Mouse (Mus musculus) c-Kit-negative CD71-positive TER-119-positive erythroid progenitor cells, embryonic 14.5 days (primary cell): Measurements from ENCODE around the gene Jup.

Experiments
- DNase-seq: peaks from one replicate; pipeline ENCODE4 v3.0.0-alpha.2; 2013; ENCODE audit warnings: low read depth, low spot score

The Jup gene

GRCm38 (mm10) chr11:100408076-100408834, 10.7 kb upstream of the Jup start:
- no peak for DNase-seq

- no peak for DNase-seq
Observed at GRCm38 (mm10) chr11:100406995-100407705, 9.6 kb upstream of the Jup start.

- no peak for DNase-seq
Observed at GRCm38 (mm10) chr11:100406273-100406672, 8.7 kb upstream of the Jup start.

- DNase-seq, result no peak
Observed at GRCm38 (mm10) chr11:100404456-100405074, 7.0 kb upstream of the Jup start.

DNA sequence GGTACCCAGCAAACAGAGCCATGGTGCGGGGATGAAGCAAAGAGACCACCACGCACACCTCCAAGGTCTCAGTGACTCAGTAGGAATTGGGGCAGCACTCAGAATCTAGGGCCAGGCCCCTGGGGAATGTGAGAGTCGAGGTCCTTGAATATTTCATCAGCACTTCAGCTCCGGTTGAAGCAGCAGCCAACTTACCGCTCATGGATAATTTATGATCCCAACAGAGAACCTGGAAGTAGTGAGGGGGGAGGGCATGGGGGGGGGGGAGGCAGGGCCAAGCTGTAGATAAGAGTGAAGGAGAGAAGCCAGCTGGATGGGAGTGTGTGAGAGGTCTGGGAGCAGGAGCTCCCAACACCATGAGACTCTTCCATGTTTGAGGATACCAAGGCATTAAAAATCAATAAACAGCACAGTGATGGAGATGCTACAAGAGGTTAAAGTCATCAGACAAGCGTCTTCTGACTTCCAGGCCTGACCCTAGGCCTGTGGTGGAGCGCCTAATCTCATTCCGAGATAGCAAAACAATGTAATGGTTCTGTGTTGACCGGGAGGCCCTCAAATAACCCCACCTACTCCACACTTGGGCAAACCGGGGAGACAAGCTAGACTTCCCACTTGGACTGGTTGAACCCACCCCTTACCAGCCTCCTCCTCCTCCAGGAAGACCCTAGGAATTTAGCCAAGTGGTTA, 6.0 kb upstream of the Jup start:
- no peak for DNase-seq

- DNase-seq, result no peak
Observed at GRCm38 (mm10) chr11:100402682-100403081, 5.1 kb upstream of the Jup start.

GRCm38 (mm10) chr11:100402240-100402639, 4.7 kb upstream of the Jup start:
- DNase-seq, result no peak

DNA sequence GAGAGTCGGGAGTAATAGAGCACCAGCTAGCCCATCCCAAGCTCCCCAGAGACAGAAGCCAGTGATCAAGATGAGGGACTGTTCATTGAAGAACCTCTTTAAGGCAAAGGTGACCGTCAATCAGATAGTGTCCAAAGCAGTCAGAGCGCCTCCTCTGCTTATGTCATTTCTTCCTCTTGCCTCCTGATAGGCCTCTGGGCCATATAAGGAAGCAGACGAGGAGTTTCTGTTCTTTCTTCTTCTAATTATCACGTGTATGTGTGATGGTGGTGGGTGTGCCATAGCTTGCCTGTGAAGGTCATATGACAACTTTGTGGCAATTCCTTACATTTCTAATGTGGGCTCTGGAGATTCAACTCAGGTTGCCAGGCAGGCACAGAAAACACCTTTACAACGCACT, 3.3 kb upstream of the Jup start:
- DNase-seq, result no peak

GRCm38 (mm10) chr11:100399727-100400538, 2.4 kb upstream of the Jup start:
- DNase-seq, result no peak

DNA sequence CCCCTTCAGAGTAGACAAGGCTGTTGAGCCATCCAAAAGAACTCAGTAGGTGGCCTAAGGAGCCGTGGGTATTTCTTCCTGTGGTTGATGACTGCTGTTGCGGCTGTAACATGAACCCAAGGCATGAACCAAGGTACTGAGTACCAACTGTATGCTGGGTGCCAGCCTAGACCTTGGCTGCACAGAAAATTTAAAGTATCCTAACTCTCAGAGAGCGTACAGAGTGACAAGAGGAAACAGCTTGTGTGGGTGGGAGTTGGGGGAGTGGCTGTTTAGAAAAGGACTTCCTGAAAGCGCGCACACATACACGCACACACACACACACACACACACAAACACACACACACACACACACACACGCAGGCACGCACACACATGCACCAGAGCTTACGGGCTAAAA, 1.8 kb upstream of the Jup start:
- no peak for DNase-seq

- no peak for DNase-seq
Observed at GRCm38 (mm10) chr11:100398517-100398916, 954 bp upstream of the Jup start.

DNA sequence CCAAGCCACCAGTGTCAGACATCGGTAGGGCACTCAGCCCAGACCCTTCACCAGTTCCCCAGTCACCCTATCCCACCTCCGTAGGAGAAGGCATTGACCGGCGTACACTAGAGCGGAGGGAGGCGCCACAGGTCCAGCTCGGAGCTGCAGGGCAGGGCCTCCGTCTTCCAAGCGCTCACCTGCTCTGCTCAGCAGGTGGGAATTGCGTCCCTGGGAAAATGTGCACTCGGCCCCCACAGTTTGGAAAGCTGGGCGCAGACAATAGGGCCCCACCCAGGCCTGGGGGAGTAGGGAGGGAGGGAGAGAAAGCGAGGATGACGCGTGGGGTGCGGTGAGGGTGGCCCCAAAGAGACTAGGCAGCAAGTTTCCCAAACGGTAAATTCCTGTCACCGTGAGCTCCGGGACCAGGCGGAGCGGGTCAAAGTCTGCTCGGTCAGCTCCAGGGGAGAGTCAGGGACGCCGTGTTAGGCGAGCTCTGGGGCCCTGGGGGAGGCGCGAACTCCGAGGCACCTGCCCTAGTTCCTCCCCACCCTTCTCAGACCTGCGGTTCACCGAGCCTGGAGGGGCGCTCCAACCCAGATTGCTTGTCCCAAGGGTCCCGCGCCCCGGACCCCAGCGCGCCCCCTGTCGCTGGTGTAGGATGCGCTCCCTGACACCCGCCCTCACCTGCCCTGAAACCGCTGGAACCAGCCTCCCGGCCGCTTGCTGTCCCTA, 520 bp downstream of the Jup start:
- no peak for DNase-seq

- DNase-seq, result no peak
Observed at GRCm38 (mm10) chr11:100395861-100396631, 1.5 kb downstream of the Jup start.

- DNase-seq, result no peak
Observed at GRCm38 (mm10) chr11:100395200-100395599, 2.4 kb downstream of the Jup start.

GRCm38 (mm10) chr11:100394353-100395074, 3.0 kb downstream of the Jup start:
- no peak for DNase-seq

GRCm38 (mm10) chr11:100393733-100394132, 3.8 kb downstream of the Jup start:
- DNase-seq, result no peak

GRCm38 (mm10) chr11:100392958-100393357, 4.6 kb downstream of the Jup start:
- DNase-seq, result no peak

GRCm38 (mm10) chr11:100391884-100392345, 5.6 kb downstream of the Jup start:
- DNase-seq, result no peak
